Mouse (Mus musculus) stomach, embryonic 14.5 days (tissue): ENCODE measurements around the gene Grn. TPM values are rescaled to one million over a fixed set of nuclear protein-coding genes. Genes with fewer than 3 reads are reported as not detected.
A peak's percentile ranks its signal among the peaks of the same experiment; 100 is the strongest.

ENCODE experiments used
- ATAC-seq: fragments of 200-750 bp; cut with Nextera tagmentation; 2 replicates; pipeline ENCODE4 v1.8.0; 2017; ENCODE audit warnings: low read depth, moderate TSS enrichment; ENCODE audit not compliant: insufficient number of reproducible peaks, insufficient read depth, low FRiP score
- H3K27ac ChIP-seq: fragments of 300-500 bp; sonication (generic); 2 replicates; pipeline ENCODE4 v1.5.1; 2014; ENCODE audit warnings: mild to moderate bottlenecking, low read length, moderate library complexity, mixed read lengths
- H3K27me3 ChIP-seq: fragments of 300-500 bp; sonication (generic); 2 replicates; pipeline ENCODE4 v1.6.1; 2014; ENCODE audit warnings: low read length, control low read depth, mixed read lengths; ENCODE audit not compliant: control insufficient read depth, insufficient read depth
- H3K36me3 ChIP-seq: fragments of 300-500 bp; sonication (generic); 2 replicates; pipeline ENCODE4 v1.6.1; 2014; ENCODE audit warnings: mild to moderate bottlenecking, control low read depth, low read length, moderate library complexity, mixed read lengths; ENCODE audit not compliant: control insufficient read depth, insufficient read depth
- H3K4me1 ChIP-seq: fragments of 300-500 bp; sonication (generic); 2 replicates; pipeline ENCODE4 v1.6.1; 2014; ENCODE audit warnings: low read length, control low read depth, mixed read lengths; ENCODE audit not compliant: control insufficient read depth, insufficient read depth
- H3K4me2 ChIP-seq: fragments of 300-500 bp; sonication (generic); replicated peaks from 2 replicates; pipeline ENCODE4 v1.6.1; 2014; ENCODE audit warnings: low read depth, low read length, control low read depth
- H3K4me3 ChIP-seq: fragments of 300-500 bp; sonication (generic); 2 replicates; pipeline ENCODE4 v1.5.1; 2014; ENCODE audit warnings: low read depth, low read length, control low read depth
- H3K9ac ChIP-seq: fragments of 300-500 bp; sonication (generic); replicated peaks from 2 replicates; pipeline ENCODE4 v1.6.1; 2014; ENCODE audit warnings: low read depth, mild to moderate bottlenecking, control low read depth, low read length, moderate library complexity, mixed read lengths
- H3K9me3 ChIP-seq: fragments of 300-500 bp; sonication (generic); 2 replicates; pipeline ENCODE4 v1.6.1; 2016; ENCODE audit warnings: low read depth, low read length, control low read depth; ENCODE audit not compliant: control insufficient read depth
- WGBS: fragments of 180-500 bp; shearing (Covaris S2); extraction: QIAGEN DNeasy Blood & Tissue Kit; methylation state at CpG from one replicate; pipeline ENCODE4 v1.1.7; 2014; 5-methylcytosine and 5-hydroxymethylcytosine counted together
- polyA plus RNA-seq: library from polyadenylated mRNA; unstranded; fragments of >200 nt; fragmentation: Nextera tagmentation; extraction: Ambion mirVana; gene quantifications from 2 replicates; pipeline ENCODE4 v1.2.1, GENCODE M21; 2014

The Grn gene
- polyA plus RNA-seq, 1 experiment from 2014 or later, result 122 TPM

GRCm38 (mm10) chr11:102434406-102434805 lies 4.3 kb downstream of the Grn start:
- ATAC-seq, result peak; percentile 43; the same call in 1 of the 2 replicates
- no peak overlapping the region for H3K27ac ChIP-seq
- H3K9ac ChIP-seq, result no peak overlapping the region
- H3K27me3 ChIP-seq, result no peaks in the 10 kb centered on the region
- no peaks in the 10 kb centered on the region for H3K9me3 ChIP-seq
- peaks cover 21% of the 10 kb centered on the region for H3K4me1 ChIP-seq
- H3K36me3 ChIP-seq, result peaks cover 24% of the 10 kb centered on the region
- H3K4me2 ChIP-seq, result no peak overlapping the region
- 11% methylated on average over 7 of the region's 7 CpGs for WGBS
- no peak overlapping the region for H3K4me3 ChIP-seq

- Histone ChIP-seq H3K27ac (no peak overlapping the region), H3K36me3 (peaks cover 31% of the 10 kb centered on the region), H3K27me3 (no peaks in the 10 kb centered on the region), H3K9me3 (no peaks in the 10 kb centered on the region), H3K4me3 (no peak overlapping the region), H3K4me2 (no peak overlapping the region), H3K9ac (no peak overlapping the region), H3K4me1 (peaks cover 17% of the 10 kb centered on the region)
- 90% methylated on average over 11 of the region's 11 CpGs for WGBS
- no peak for ATAC-seq
These were observed 4.9 kb downstream of the Grn start for GRCm38 (mm10) chr11:102434816-102435705.

- 93% methylated on average over 18 of the region's 18 CpGs for WGBS
- no peak overlapping the region for H3K4me2 ChIP-seq
- ATAC-seq, result no peak
- H3K4me3 ChIP-seq, result no peak overlapping the region
- no peak overlapping the region for H3K9ac ChIP-seq
- no peaks in the 10 kb centered on the region for H3K9me3 ChIP-seq
- H3K27ac ChIP-seq, result no peak overlapping the region
- no peaks in the 10 kb centered on the region for H3K27me3 ChIP-seq
- peaks cover 17% of the 10 kb centered on the region for H3K4me1 ChIP-seq
- H3K36me3 ChIP-seq, result peaks cover 37% of the 10 kb centered on the region
These were observed 5.8 kb downstream of the Grn start for GRCm38 (mm10) chr11:102435754-102436470.

- Histone ChIP-seq H3K4me1 (peaks cover 13% of the 10 kb centered on the region), H3K9me3 (no peaks in the 10 kb centered on the region), H3K4me2 (no peak overlapping the region), H3K4me3 (no peak overlapping the region), H3K27ac (no peak overlapping the region), H3K36me3 (peaks cover 42% of the 10 kb centered on the region), H3K9ac (no peak overlapping the region), H3K27me3 (no peaks in the 10 kb centered on the region)
- ATAC-seq, result no peak
- WGBS, result 71% methylated on average over 10 of the region's 10 CpGs
These were observed 6.3 kb downstream of the Grn start for GRCm38 (mm10) chr11:102436471-102436790.

- Histone ChIP-seq H3K9me3 (no peaks in the 10 kb centered on the region), H3K4me1 (peaks cover 13% of the 10 kb centered on the region), H3K27ac (0 out of 2 replicates have a peak overlapping the region, but pooled peaks have one; percentile 6), H3K9ac (peak overlapping the region; percentile 33; the same call in 1 of the 2 replicates), H3K36me3 (peaks cover 51% of the 10 kb centered on the region), H3K4me3 (peak overlapping the region; percentile 36), H3K4me2 (peak overlapping the region; percentile 80), H3K27me3 (no peaks in the 10 kb centered on the region)
- 13% methylated on average over 82 of the region's 87 CpGs for WGBS
- peak; percentile 35; the same call in 1 of the 2 replicates for ATAC-seq
These were observed 7.3 kb downstream of the Grn start for GRCm38 (mm10) chr11:102437120-102438061.

- peaks cover 55% of the 10 kb centered on the region for H3K36me3 ChIP-seq
- 14% methylated on average over 77 of the region's 77 CpGs for WGBS
These were observed 8.3 kb downstream of the Grn start for GRCm38 (mm10) chr11:102438212-102439092.

GRCm38 (mm10) chr11:102439093-102440082 lies 9.3 kb downstream of the Grn start:
- Histone ChIP-seq H3K9ac (no peak overlapping the region), H3K9me3 (no peaks in the 10 kb centered on the region), H3K4me3 (no peak overlapping the region), H3K27ac (no peak overlapping the region), H3K27me3 (no peaks in the 10 kb centered on the region), H3K36me3 (peaks cover 53% of the 10 kb centered on the region), H3K4me2 (no peak overlapping the region), H3K4me1 (peaks cover 19% of the 10 kb centered on the region)
- WGBS, result 82% methylated on average over 14 of the region's 14 CpGs
- no peak for ATAC-seq

More at GRCm38 (mm10) chr11:102438212-102439092, 8.3 kb downstream of the Grn start:
- no peak for ATAC-seq
- peak overlapping the region; percentile 36 for H3K4me3 ChIP-seq
- H3K9me3 ChIP-seq, result no peaks in the 10 kb centered on the region
- no peaks in the 10 kb centered on the region for H3K27me3 ChIP-seq
- H3K27ac ChIP-seq, result no peak overlapping the region
- H3K4me2 ChIP-seq, result peak overlapping the region; percentile 80
- H3K4me1 ChIP-seq, result peaks cover 13% of the 10 kb centered on the region
- peak overlapping the region; percentile 33; the same call in 1 of the 2 replicates for H3K9ac ChIP-seq
